Mouse (Mus musculus) forebrain, embryonic 11.5 days (tissue): ENCODE measurements around the gene Prkcg. TPM values are rescaled to one million over a fixed set of nuclear protein-coding genes. Genes with fewer than 3 reads are reported as not detected.

ENCODE experiments used
- ATAC-seq: fragments of 200-750 bp; cut with Nextera tagmentation; replicated peaks from 2 replicates; pipeline ENCODE4 v1.8.0; 2017; ENCODE audit warnings: moderate TSS enrichment; ENCODE audit not compliant: low FRiP score
- DNase-seq: peaks from one replicate; pipeline ENCODE4 v3.0.0-alpha.2; 2017; ENCODE audit warnings: low spot score
- H3K27ac ChIP-seq: fragments of 300-500 bp; sonication (generic); 2 replicates; pipeline ENCODE4 v1.5.1; 2014; ENCODE audit warnings: low read depth, low read length
- H3K27me3 ChIP-seq: fragments of 300-500 bp; sonication (generic); 2 replicates; pipeline ENCODE4 v1.6.1; 2014; ENCODE audit warnings: mild to moderate bottlenecking, low read length, mixed read lengths; ENCODE audit not compliant: control insufficient read depth, insufficient read depth
- H3K36me3 ChIP-seq: fragments of 300-500 bp; sonication (generic); 2 replicates; pipeline ENCODE4 v1.6.1; 2014; ENCODE audit warnings: mild to moderate bottlenecking, low read length, moderate library complexity, mixed read lengths; ENCODE audit not compliant: control insufficient read depth, insufficient read depth
- H3K4me1 ChIP-seq: fragments of 300-500 bp; sonication (generic); replicated peaks from 2 replicates; pipeline ENCODE4 v1.6.1; 2014; ENCODE audit warnings: low read length, mixed read lengths; ENCODE audit not compliant: control insufficient read depth, insufficient read depth
- H3K4me2 ChIP-seq: fragments of 300-500 bp; sonication (generic); 2 replicates; pipeline ENCODE4 v1.6.1; 2014; ENCODE audit warnings: low read depth, mild to moderate bottlenecking, low read length, moderate library complexity, mixed read lengths; ENCODE audit not compliant: severe bottlenecking
- H3K4me3 ChIP-seq: fragments of 300-500 bp; sonication (generic); 2 replicates; pipeline ENCODE4 v1.5.1; 2014; ENCODE audit warnings: low read depth, low read length
- H3K9ac ChIP-seq: fragments of 300-500 bp; sonication (generic); 2 replicates; pipeline ENCODE4 v1.6.1; 2014; ENCODE audit warnings: low read length
- H3K9me3 ChIP-seq: fragments of 300-500 bp; sonication (generic); 2 replicates; pipeline ENCODE4 v1.6.1; 2016; ENCODE audit warnings: low read length, mixed read lengths; ENCODE audit not compliant: control insufficient read depth
- WGBS: fragments of 180-500 bp; shearing (Covaris S2); extraction: QIAGEN DNeasy Blood & Tissue Kit; methylation state at CpG from one replicate; pipeline ENCODE4 v1.1.7; 2014; 5-methylcytosine and 5-hydroxymethylcytosine counted together
- polyA plus RNA-seq: library from polyadenylated mRNA; unstranded; fragments of >200 nt; fragmentation: Nextera tagmentation; extraction: Ambion mirVana; gene quantifications from 2 replicates; pipeline ENCODE4 v1.2.1, GENCODE M21; 2014

Prkcg gene
- 0.99 and 1.0 TPM in 2 replicates for polyA plus RNA-seq

- Histone ChIP-seq H3K9me3 (no peaks in the 10 kb centered on the region), H3K36me3 (no peaks in the 10 kb centered on the region), H3K4me1 (peaks cover 4% of the 10 kb centered on the region; the same call in 1 of the 2 replicates), H3K27ac (peak within 1 kb of the TSS; percentile 55), H3K27me3 (no peaks in the 10 kb centered on the region), H3K9ac (peak within 1 kb of the TSS; percentile 60), H3K4me2 (peak within 1 kb of the TSS; percentile 67), H3K4me3 (peak within 1 kb of the TSS; percentile 35)
- DNase-seq, result peak; percentile 85
- WGBS, result 2% methylated on average over 29 of the region's 30 CpGs
- peak; percentile 39 for ATAC-seq
These were observed at the start of gene Prkcg, which contains the start of gene Myadm for GRCm38 (mm10) chr7:3288976-3289970. Gene Prkcg, plus strand, starts transcription at chr7:3289179. Gene Myadm, plus strand, starts transcription at chr7:3289080.

DNA sequence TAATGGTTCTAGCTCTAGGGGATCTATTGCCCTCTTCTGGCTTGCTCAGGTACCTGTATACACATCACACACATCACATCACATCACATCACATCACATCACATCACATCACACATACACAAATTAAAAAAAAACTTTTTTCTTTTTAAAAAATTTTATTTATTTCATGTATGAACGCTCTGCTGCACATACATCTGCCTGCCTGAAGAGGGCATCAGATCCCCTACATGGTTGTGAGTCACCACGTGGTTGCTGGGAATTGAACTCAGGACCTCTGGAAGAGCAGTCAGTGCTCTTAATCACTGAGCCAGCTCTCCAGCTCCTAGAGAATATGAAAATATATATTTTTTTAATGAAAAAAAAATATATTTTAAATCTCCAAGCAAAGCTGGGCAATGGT lies 49.8 kb upstream of the Prkcg start:
- no peaks in the 10 kb centered on the region for H3K9me3 ChIP-seq
- H3K4me3 ChIP-seq, result no peak overlapping the region
- no peak overlapping the region for H3K4me2 ChIP-seq
- WGBS, result 84% methylated on average over 2 of the region's 2 CpGs
- DNase-seq, result no peak
- H3K36me3 ChIP-seq, result no peaks in the 10 kb centered on the region
- no peak for ATAC-seq
- no peaks in the 10 kb centered on the region for H3K27me3 ChIP-seq
- no peaks in the 10 kb centered on the region for H3K4me1 ChIP-seq
- no peak overlapping the region for H3K9ac ChIP-seq
- H3K27ac ChIP-seq, result no peak overlapping the region

GRCm38 (mm10) chr7:3260701-3261100 lies 28.3 kb upstream of the Prkcg start:
- Histone ChIP-seq H3K36me3 (no peaks in the 10 kb centered on the region), H3K4me2 (no peak overlapping the region), H3K4me1 (no peaks in the 10 kb centered on the region), H3K9ac (no peak overlapping the region), H3K27me3 (no peaks in the 10 kb centered on the region), H3K4me3 (no peak overlapping the region), H3K9me3 (no peaks in the 10 kb centered on the region), H3K27ac (no peak overlapping the region)
- ATAC-seq (no peak), DNase-seq (no peak)
- WGBS, result 70% methylated on average over 3 of the region's 3 CpGs

DNA sequence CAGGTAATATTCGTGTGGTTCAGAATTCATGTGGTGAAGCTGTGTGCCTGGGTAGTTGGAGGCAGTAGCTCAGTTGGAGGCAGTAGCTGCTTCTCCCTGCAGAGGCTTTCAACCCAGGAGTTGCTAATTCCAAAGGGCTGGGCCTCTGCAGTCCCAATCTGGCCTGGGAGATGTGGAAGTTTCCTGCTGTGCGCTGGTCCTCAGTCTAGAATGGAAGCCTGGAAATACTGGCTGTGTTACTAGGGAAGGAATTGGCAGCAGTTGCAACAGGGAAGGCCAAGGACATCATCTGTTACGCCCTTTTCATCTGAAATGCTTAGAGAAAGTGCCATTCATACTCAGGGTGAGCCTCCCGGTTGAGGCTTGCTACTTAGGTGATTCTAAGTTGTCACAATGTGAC lies 27.5 kb upstream of the Prkcg start:
- Histone ChIP-seq H3K27ac (no peak overlapping the region), H3K4me2 (no peak overlapping the region), H3K36me3 (no peaks in the 10 kb centered on the region), H3K27me3 (no peaks in the 10 kb centered on the region), H3K4me3 (no peak overlapping the region), H3K9ac (no peak overlapping the region), H3K4me1 (no peaks in the 10 kb centered on the region), H3K9me3 (no peaks in the 10 kb centered on the region)
- no peak for DNase-seq
- ATAC-seq, result no peak
- WGBS, result 73% methylated on average over 4 of the region's 4 CpGs

DNA sequence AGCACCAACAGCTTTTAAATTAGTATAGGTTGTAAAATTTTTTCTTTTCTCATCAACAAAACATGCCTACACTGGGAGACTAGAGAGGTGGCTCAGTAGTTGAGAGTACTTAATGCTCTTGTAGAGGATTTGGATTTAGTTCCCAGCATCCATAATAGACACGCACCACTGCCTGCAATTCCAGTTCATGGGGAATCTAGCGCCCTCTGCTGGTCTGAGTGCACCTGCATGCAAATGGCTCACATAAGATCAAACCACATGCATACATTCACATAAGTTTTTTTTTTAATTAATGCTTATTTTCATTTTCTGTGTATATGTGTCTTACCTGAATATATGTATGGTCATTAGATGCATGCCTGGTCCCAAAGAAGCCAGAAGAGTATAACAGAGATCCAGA lies 26.2 kb upstream of the Prkcg start:
- H3K4me3 ChIP-seq, result no peak overlapping the region
- DNase-seq, result peak; percentile 62
- no peak overlapping the region for H3K27ac ChIP-seq
- H3K4me1 ChIP-seq, result no peaks in the 10 kb centered on the region
- H3K27me3 ChIP-seq, result no peaks in the 10 kb centered on the region
- WGBS, result 42% methylated on average over 2 of the region's 2 CpGs
- no peak overlapping the region for H3K9ac ChIP-seq
- no peak overlapping the region for H3K4me2 ChIP-seq
- H3K9me3 ChIP-seq, result no peaks in the 10 kb centered on the region
- H3K36me3 ChIP-seq, result no peaks in the 10 kb centered on the region
- ATAC-seq, result no peak

DNA sequence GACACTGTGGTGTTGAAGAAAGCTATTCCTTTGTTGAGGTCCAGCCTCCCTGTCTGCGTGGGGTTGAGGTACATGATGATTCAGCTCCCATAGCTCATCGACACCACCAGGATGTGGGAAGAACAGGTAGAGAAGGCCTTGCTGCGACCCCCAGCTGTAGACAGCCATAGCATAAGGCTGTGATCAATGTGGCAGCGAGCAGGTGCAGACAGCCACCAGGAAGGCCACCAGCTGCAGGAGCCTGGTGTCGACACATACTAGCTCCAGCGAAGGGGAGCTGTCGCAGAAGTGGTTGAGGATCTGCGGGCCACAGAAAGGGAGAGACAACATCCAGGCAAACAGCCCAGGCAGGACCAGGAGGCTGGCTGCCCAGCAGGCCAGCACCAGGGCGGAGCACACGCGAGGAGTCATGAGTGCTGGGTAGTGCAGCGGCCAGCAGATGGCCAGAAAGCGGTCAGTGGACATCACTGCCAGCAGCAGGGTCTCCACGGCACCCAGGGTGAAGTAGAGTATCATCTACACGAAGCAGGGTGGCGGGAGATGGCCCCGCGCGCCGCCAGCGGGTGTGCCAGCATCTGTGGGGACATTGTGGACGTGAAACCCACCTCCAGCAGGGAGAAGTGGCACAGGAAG lies 24.5 kb upstream of the Prkcg start:
- H3K27me3 ChIP-seq, result no peaks in the 10 kb centered on the region

GRCm38 (mm10) chr7:3265311-3265710 lies 23.7 kb upstream of the Prkcg start:
- Histone ChIP-seq H3K4me1 (no peaks in the 10 kb centered on the region), H3K9ac (no peak overlapping the region), H3K27ac (no peak overlapping the region), H3K4me3 (no peak overlapping the region), H3K4me2 (no peak overlapping the region), H3K27me3 (no peaks in the 10 kb centered on the region), H3K9me3 (no peaks in the 10 kb centered on the region), H3K36me3 (no peaks in the 10 kb centered on the region)
- 73% methylated on average over 6 of the region's 6 CpGs for WGBS
- ATAC-seq, result no peak
- DNase-seq, result no peak

More for the DNA sequence above, 24.5 kb upstream of the Prkcg start:
- Histone ChIP-seq H3K9ac (no peak overlapping the region; the same call in 1 of the 2 replicates), H3K4me3 (no peak overlapping the region), H3K4me2 (no peak overlapping the region), H3K27ac (no peak overlapping the region), H3K9me3 (no peaks in the 10 kb centered on the region), H3K36me3 (no peaks in the 10 kb centered on the region), H3K4me1 (no peaks in the 10 kb centered on the region)
- DNase-seq, result no peak
- WGBS, result 36% methylated on average over 22 of the region's 22 CpGs
- ATAC-seq, result no peak

DNA sequence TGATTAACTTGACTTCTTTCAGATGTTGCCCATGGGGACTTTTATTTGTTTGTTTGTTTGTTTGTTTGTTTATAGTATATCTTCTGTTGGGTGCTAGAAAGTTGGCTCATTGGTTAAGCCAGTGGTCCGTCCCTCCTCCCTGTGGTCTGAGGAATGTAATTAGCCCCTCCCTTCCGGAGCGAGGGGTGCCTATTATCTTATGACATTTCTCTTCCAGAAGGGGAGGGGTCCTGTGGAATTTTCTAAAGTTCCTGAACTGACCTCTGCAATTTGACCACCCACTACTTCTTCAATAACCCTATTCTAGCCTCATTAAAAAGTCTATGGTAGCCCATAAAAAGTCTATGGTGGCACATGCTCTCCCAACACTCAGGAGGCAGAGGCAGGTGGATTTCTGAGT lies 21.7 kb upstream of the Prkcg start:
- 78% methylated on average over 3 of the region's 3 CpGs for WGBS

More for the DNA sequence above, 21.7 kb upstream of the Prkcg start:
- H3K9me3 ChIP-seq, result no peaks in the 10 kb centered on the region
- no peak for DNase-seq
- no peak overlapping the region for H3K4me3 ChIP-seq
- H3K27ac ChIP-seq, result no peak overlapping the region
- no peaks in the 10 kb centered on the region for H3K36me3 ChIP-seq
- H3K27me3 ChIP-seq, result no peaks in the 10 kb centered on the region
- no peak overlapping the region for H3K4me2 ChIP-seq
- no peak for ATAC-seq
- H3K4me1 ChIP-seq, result no peaks in the 10 kb centered on the region
- no peak overlapping the region for H3K9ac ChIP-seq
